Mouse (Mus musculus): ENCODE measurements around the gene Thra. TPM values are rescaled to one million over a fixed set of nuclear protein-coding genes. Genes with fewer than 3 reads are reported as not detected.

Thra gene
- total RNA-seq, 2 experiments from 2014 or later, result 1.9 to 4.3 TPM

GRCm38 (mm10) chr11:98789219-98789807 is 48.9 kb downstream of the Thra start:
- no peak for ATAC-seq (replicated peaks; ENCODE audit: low FRiP score, poor library complexity, severe bottlenecking)

GRCm38 (mm10) chr11:98789824-98790223 is 49.4 kb downstream of the Thra start:
- no peak for ATAC-seq (replicated peaks; ENCODE audit: low FRiP score, poor library complexity, severe bottlenecking)

- no peak for ATAC-seq (replicated peaks; ENCODE audit: low FRiP score, poor library complexity, severe bottlenecking)
These were observed 50.3 kb downstream of the Thra start for GRCm38 (mm10) chr11:98790631-98791205.

GRCm38 (mm10) chr11:98791448-98791847 is 51.0 kb downstream of the Thra start:
- ATAC-seq (replicated peaks; ENCODE audit: low FRiP score, poor library complexity, severe bottlenecking), result no peak

- ATAC-seq (replicated peaks; ENCODE audit: low FRiP score, poor library complexity, severe bottlenecking), result no peak
These were observed 51.6 kb downstream of the Thra start for GRCm38 (mm10) chr11:98792081-98792480.

GRCm38 (mm10) chr11:98794469-98795014 is 54.1 kb downstream of the Thra start:
- peak; percentile 64 for ATAC-seq (replicated peaks; ENCODE audit: low FRiP score, poor library complexity, severe bottlenecking)

GRCm38 (mm10) chr11:98795015-98795713 is 54.7 kb downstream of the Thra start, which contains the start of gene Msl1:
Gene Msl1 (plus strand): TSS chr11:98795516.
- peak; percentile 67 for ATAC-seq (replicated peaks; ENCODE audit: low FRiP score, poor library complexity, severe bottlenecking)

GRCm38 (mm10) chr11:98795714-98796514 is 55.5 kb downstream of the Thra start:
- ATAC-seq (replicated peaks; ENCODE audit: low FRiP score, poor library complexity, severe bottlenecking), result peak; percentile 40

GRCm38 (mm10) chr11:98796515-98797216 is 56.2 kb downstream of the Thra start:
- 0 out of 2 replicates have a peak, but pooled peaks have one; percentile 6 for ATAC-seq (replicated peaks; ENCODE audit: low FRiP score, poor library complexity, severe bottlenecking)

- no peak for ATAC-seq (replicated peaks; ENCODE audit: low FRiP score, poor library complexity, severe bottlenecking)
These were observed 56.9 kb downstream of the Thra start for GRCm38 (mm10) chr11:98797306-98797705.

GRCm38 (mm10) chr11:98797909-98798308 is 57.5 kb downstream of the Thra start:
- no peak for ATAC-seq (replicated peaks; ENCODE audit: low FRiP score, poor library complexity, severe bottlenecking)

- no peak for ATAC-seq (replicated peaks; ENCODE audit: low FRiP score, poor library complexity, severe bottlenecking)
These were observed 64.2 kb downstream of the Thra start, which contains the start of gene Casc3 for GRCm38 (mm10) chr11:98804605-98805004. Gene Casc3 (plus strand): TSS chr11:98804905.

GRCm38 (mm10) chr11:98808417-98808816 is 68.0 kb downstream of the Thra start:
- no peak for ATAC-seq (replicated peaks; ENCODE audit: low FRiP score, poor library complexity, severe bottlenecking)

GRCm38 (mm10) chr11:98809457-98810290 is 69.2 kb downstream of the Thra start:
- ATAC-seq (replicated peaks; ENCODE audit: low FRiP score, poor library complexity, severe bottlenecking), result peak; percentile 97

GRCm38 (mm10) chr11:98810686-98811085 is 70.2 kb downstream of the Thra start:
- no peak for ATAC-seq (replicated peaks; ENCODE audit: low FRiP score, poor library complexity, severe bottlenecking)

GRCm38 (mm10) chr11:98816706-98817239 is 76.3 kb downstream of the Thra start:
- ATAC-seq (replicated peaks; ENCODE audit: low FRiP score, poor library complexity, severe bottlenecking), result no peak
